Mouse (Mus musculus): Measurements from ENCODE around the gene Slc2a8. TPM values are rescaled to one million over a fixed set of nuclear protein-coding genes. Genes with fewer than 3 reads are reported as not detected.

The Slc2a8 gene
- polyA plus RNA-seq, 1 experiment from 2014 or later: 23.2 TPM

GRCm38 (mm10) chr2:33002144-33002543 lies 20.3 kb upstream of the Slc2a8 start:
- Histone ChIP-seq H3K9ac (ENCODE audit: low read depth, low read length) (no peak overlapping the region), H3K4me2 (ENCODE audit: low read length) (no peak overlapping the region), H3K27ac (ENCODE audit: low read depth, low read length) (no peak overlapping the region), H3K4me1 (ENCODE audit: control insufficient read depth, insufficient read depth, low read depth, low read length) (no peaks in the 10 kb centered on the region), H3K9me3 (ENCODE audit: control insufficient read depth, low read length) (no peaks in the 10 kb centered on the region), H3K4me3 (ENCODE audit: low read length) (no peak overlapping the region), H3K36me3 (ENCODE audit: control insufficient read depth, insufficient read depth, low read length) (peaks cover 22% of the 10 kb centered on the region), H3K27me3 (replicated peaks; ENCODE audit: control insufficient read depth, insufficient read depth, low read length) (no peaks in the 10 kb centered on the region; the same call in 1 of the 2 replicates)
- ATAC-seq: no peak
- 85% methylated on average over 7 of the region's 7 CpGs for WGBS

GRCm38 (mm10) chr2:32999752-33000151 lies 17.9 kb upstream of the Slc2a8 start:
- H3K9ac ChIP-seq (ENCODE audit: low read depth, low read length): no peak overlapping the region
- no peak overlapping the region for H3K4me3 ChIP-seq (ENCODE audit: low read length)
- H3K9me3 ChIP-seq (ENCODE audit: control insufficient read depth, low read length): no peaks in the 10 kb centered on the region
- no peak for ATAC-seq
- no peak overlapping the region for H3K4me2 ChIP-seq (ENCODE audit: low read length)
- no peaks in the 10 kb centered on the region; the same call in 1 of the 2 replicates for H3K27me3 ChIP-seq (replicated peaks; ENCODE audit: control insufficient read depth, insufficient read depth, low read length)
- H3K4me1 ChIP-seq (ENCODE audit: control insufficient read depth, insufficient read depth, low read depth, low read length): no peaks in the 10 kb centered on the region
- H3K27ac ChIP-seq (ENCODE audit: low read depth, low read length): no peak overlapping the region
- peaks cover 12% of the 10 kb centered on the region for H3K36me3 ChIP-seq (ENCODE audit: control insufficient read depth, insufficient read depth, low read length)
- 89% methylated on average over 2 of the region's 2 CpGs for WGBS

GRCm38 (mm10) chr2:32997792-32998191 lies 15.9 kb upstream of the Slc2a8 start:
- Histone ChIP-seq H3K4me3 (ENCODE audit: low read length) (no peak overlapping the region), H3K27ac (ENCODE audit: low read depth, low read length) (no peak overlapping the region), H3K9ac (ENCODE audit: low read depth, low read length) (no peak overlapping the region), H3K9me3 (ENCODE audit: control insufficient read depth, low read length) (no peaks in the 10 kb centered on the region), H3K4me1 (ENCODE audit: control insufficient read depth, insufficient read depth, low read depth, low read length) (no peaks in the 10 kb centered on the region), H3K36me3 (ENCODE audit: control insufficient read depth, insufficient read depth, low read length) (peaks cover 5% of the 10 kb centered on the region; the same call in 1 of the 2 replicates), H3K4me2 (ENCODE audit: low read length) (no peak overlapping the region), H3K27me3 (replicated peaks; ENCODE audit: control insufficient read depth, insufficient read depth, low read length) (no peaks in the 10 kb centered on the region)
- 81% methylated on average over 4 of the region's 4 CpGs for WGBS
- ATAC-seq: no peak

- no peaks in the 10 kb centered on the region for H3K4me1 ChIP-seq (ENCODE audit: control insufficient read depth, insufficient read depth, low read depth, low read length)
- H3K27ac ChIP-seq (ENCODE audit: low read depth, low read length): no peak overlapping the region
- no peaks in the 10 kb centered on the region for H3K27me3 ChIP-seq (replicated peaks; ENCODE audit: control insufficient read depth, insufficient read depth, low read length)
- 0 out of 2 replicates have a peak, but pooled peaks cover 2% of the 10 kb centered on the region for H3K36me3 ChIP-seq (ENCODE audit: control insufficient read depth, insufficient read depth, low read length)
- no peak for ATAC-seq
- H3K9me3 ChIP-seq (ENCODE audit: control insufficient read depth, low read length): no peaks in the 10 kb centered on the region
- WGBS: 56% methylated on average over 6 of the region's 6 CpGs
- H3K4me3 ChIP-seq (ENCODE audit: low read length): no peak overlapping the region
- no peak overlapping the region for H3K9ac ChIP-seq (ENCODE audit: low read depth, low read length)
- no peak overlapping the region for H3K4me2 ChIP-seq (ENCODE audit: low read length)
Observed at GRCm38 (mm10) chr2:32997081-32997480, 15.2 kb upstream of the Slc2a8 start.

GRCm38 (mm10) chr2:32992130-32992529 lies 10.2 kb upstream of the Slc2a8 start:
- Histone ChIP-seq H3K27ac (ENCODE audit: low read depth, low read length) (no peak overlapping the region), H3K4me1 (ENCODE audit: control insufficient read depth, insufficient read depth, low read depth, low read length) (no peaks in the 10 kb centered on the region), H3K27me3 (replicated peaks; ENCODE audit: control insufficient read depth, insufficient read depth, low read length) (no peaks in the 10 kb centered on the region), H3K36me3 (ENCODE audit: control insufficient read depth, insufficient read depth, low read length) (0 out of 2 replicates have a peak, but pooled peaks cover 7% of the 10 kb centered on the region), H3K4me2 (ENCODE audit: low read length) (no peak overlapping the region), H3K9me3 (ENCODE audit: control insufficient read depth, low read length) (no peaks in the 10 kb centered on the region), H3K4me3 (ENCODE audit: low read length) (no peak overlapping the region), H3K9ac (ENCODE audit: low read depth, low read length) (no peak overlapping the region)
- ATAC-seq: no peak
- 77% methylated on average over 6 of the region's 6 CpGs for WGBS

- Histone ChIP-seq H3K27me3 (replicated peaks; ENCODE audit: control insufficient read depth, insufficient read depth, low read length) (no peaks in the 10 kb centered on the region), H3K9me3 (ENCODE audit: control insufficient read depth, low read length) (no peaks in the 10 kb centered on the region), H3K36me3 (ENCODE audit: control insufficient read depth, insufficient read depth, low read length) (0 out of 2 replicates have a peak, but pooled peaks cover 7% of the 10 kb centered on the region), H3K27ac (ENCODE audit: low read depth, low read length) (no peak overlapping the region), H3K4me1 (ENCODE audit: control insufficient read depth, insufficient read depth, low read depth, low read length) (no peaks in the 10 kb centered on the region), H3K4me2 (ENCODE audit: low read length) (no peak overlapping the region), H3K9ac (ENCODE audit: low read depth, low read length) (no peak overlapping the region), H3K4me3 (ENCODE audit: low read length) (no peak overlapping the region)
- no peak for ATAC-seq
- WGBS: 53% methylated on average over 13 of the region's 13 CpGs
Observed at GRCm38 (mm10) chr2:32990167-32990832, 8.4 kb upstream of the Slc2a8 start.

GRCm38 (mm10) chr2:32989376-32989775 lies 7.5 kb upstream of the Slc2a8 start:
- no peaks in the 10 kb centered on the region for H3K27me3 ChIP-seq (replicated peaks; ENCODE audit: control insufficient read depth, insufficient read depth, low read length)
- no peak overlapping the region for H3K27ac ChIP-seq (ENCODE audit: low read depth, low read length)
- H3K4me2 ChIP-seq (ENCODE audit: low read length): no peak overlapping the region
- H3K4me1 ChIP-seq (ENCODE audit: control insufficient read depth, insufficient read depth, low read depth, low read length): no peaks in the 10 kb centered on the region
- 78% methylated on average over 3 of the region's 3 CpGs for WGBS
- no peak overlapping the region for H3K4me3 ChIP-seq (ENCODE audit: low read length)
- no peak for ATAC-seq
- H3K9me3 ChIP-seq (ENCODE audit: control insufficient read depth, low read length): no peaks in the 10 kb centered on the region
- 0 out of 2 replicates have a peak, but pooled peaks cover 7% of the 10 kb centered on the region for H3K36me3 ChIP-seq (ENCODE audit: control insufficient read depth, insufficient read depth, low read length)
- H3K9ac ChIP-seq (ENCODE audit: low read depth, low read length): no peak overlapping the region

- Histone ChIP-seq H3K4me2 (ENCODE audit: low read length) (no peak overlapping the region), H3K27me3 (replicated peaks; ENCODE audit: control insufficient read depth, insufficient read depth, low read length) (no peaks in the 10 kb centered on the region), H3K9ac (ENCODE audit: low read depth, low read length) (no peak overlapping the region), H3K4me1 (ENCODE audit: control insufficient read depth, insufficient read depth, low read depth, low read length) (peaks cover 14% of the 10 kb centered on the region), H3K27ac (ENCODE audit: low read depth, low read length) (no peak overlapping the region), H3K36me3 (ENCODE audit: control insufficient read depth, insufficient read depth, low read length) (no peaks in the 10 kb centered on the region), H3K4me3 (ENCODE audit: low read length) (no peak overlapping the region), H3K9me3 (ENCODE audit: control insufficient read depth, low read length) (no peaks in the 10 kb centered on the region)
- ATAC-seq: no peak
- WGBS: 58% methylated on average over 8 of the region's 8 CpGs
Observed at GRCm38 (mm10) chr2:32985844-32986243, 4.0 kb upstream of the Slc2a8 start.

- WGBS: 72% methylated on average over 6 of the region's 6 CpGs
- Histone ChIP-seq H3K27ac (ENCODE audit: low read depth, low read length) (no peak overlapping the region), H3K4me2 (ENCODE audit: low read length) (no peak overlapping the region), H3K27me3 (replicated peaks; ENCODE audit: control insufficient read depth, insufficient read depth, low read length) (no peaks in the 10 kb centered on the region), H3K4me3 (ENCODE audit: low read length) (no peak overlapping the region), H3K36me3 (ENCODE audit: control insufficient read depth, insufficient read depth, low read length) (no peaks in the 10 kb centered on the region), H3K9ac (ENCODE audit: low read depth, low read length) (no peak overlapping the region), H3K4me1 (ENCODE audit: control insufficient read depth, insufficient read depth, low read depth, low read length) (peaks cover 16% of the 10 kb centered on the region), H3K9me3 (ENCODE audit: control insufficient read depth, low read length) (no peaks in the 10 kb centered on the region)
- no peak for ATAC-seq
Observed at GRCm38 (mm10) chr2:32983617-32984016, 1.7 kb upstream of the Slc2a8 start.
